Mouse (Mus musculus) C2C12 (cell line): ENCODE measurements around the gene Prkci.

ENCODE experiments used
- CTCF ChIP-seq: IDR thresholded peaks from one replicate; pipeline ENCODE4 v1.5.1; 2011; ENCODE audit not compliant: control insufficient read depth, insufficient read depth, insufficient read length
- MAX ChIP-seq: IDR thresholded peaks from one replicate; pipeline ENCODE4 v1.6.1; 2011; ENCODE audit warnings: mild to moderate bottlenecking, control low read depth
- MYOD1 ChIP-seq: IDR thresholded peaks from one replicate; pipeline ENCODE4 v1.6.1; 2011; ENCODE audit warnings: low read depth; ENCODE audit not compliant: control insufficient read depth, insufficient read length

DNA sequence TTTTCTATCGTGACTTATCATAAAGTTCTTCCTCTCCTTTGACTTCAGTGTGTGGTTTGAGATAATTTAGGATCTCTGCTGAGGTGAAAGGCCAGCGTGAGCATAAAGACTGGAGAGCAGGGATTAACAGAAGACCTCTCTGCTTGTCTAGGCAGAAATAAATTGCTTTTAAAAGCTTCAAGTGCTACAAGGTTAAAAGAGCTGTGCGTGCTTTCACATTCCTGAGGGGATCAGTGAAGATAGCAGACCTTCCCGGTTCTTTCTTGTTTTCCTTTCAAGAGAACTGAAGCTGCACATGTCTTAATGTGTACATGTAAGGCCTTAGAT, 1.1 kb downstream of the Prkci start:
- TF ChIP-seq CTCF (no peak), MAX (no peak), MYOD1 (no peak)
